Mouse (Mus musculus) liver, postnatal 0 days (tissue): ENCODE data around the gene Arl16.

Experiments used
- CTCF ChIP-seq: sonication (generic); IDR thresholded peaks from 2 replicates; pipeline ENCODE4 v1.5.1; 2016; ENCODE audit warnings: antibody characterized with exemption, low read depth
- EP300 ChIP-seq: IDR thresholded peaks from 2 replicates; pipeline ENCODE4 v1.6.1; 2016; ENCODE audit warnings: antibody characterized with exemption, low read depth, mild to moderate bottlenecking

- TF ChIP-seq CTCF (no peak), EP300 (no peak)
These were observed 16.1 kb upstream of the Arl16 start for GRCm38 (mm10) chr11:120483448-120483934.
